Mouse (Mus musculus): Measurements from ENCODE around the gene Setd1b. TPM values are rescaled to one million over a fixed set of nuclear protein-coding genes. Genes with fewer than 3 reads are reported as not detected.
A peak's percentile ranks its signal among the peaks of the same experiment; 100 is the strongest.

Setd1b gene
- polyA plus RNA-seq, 1 experiment from 2014 or later = 14.2 TPM

DNA sequence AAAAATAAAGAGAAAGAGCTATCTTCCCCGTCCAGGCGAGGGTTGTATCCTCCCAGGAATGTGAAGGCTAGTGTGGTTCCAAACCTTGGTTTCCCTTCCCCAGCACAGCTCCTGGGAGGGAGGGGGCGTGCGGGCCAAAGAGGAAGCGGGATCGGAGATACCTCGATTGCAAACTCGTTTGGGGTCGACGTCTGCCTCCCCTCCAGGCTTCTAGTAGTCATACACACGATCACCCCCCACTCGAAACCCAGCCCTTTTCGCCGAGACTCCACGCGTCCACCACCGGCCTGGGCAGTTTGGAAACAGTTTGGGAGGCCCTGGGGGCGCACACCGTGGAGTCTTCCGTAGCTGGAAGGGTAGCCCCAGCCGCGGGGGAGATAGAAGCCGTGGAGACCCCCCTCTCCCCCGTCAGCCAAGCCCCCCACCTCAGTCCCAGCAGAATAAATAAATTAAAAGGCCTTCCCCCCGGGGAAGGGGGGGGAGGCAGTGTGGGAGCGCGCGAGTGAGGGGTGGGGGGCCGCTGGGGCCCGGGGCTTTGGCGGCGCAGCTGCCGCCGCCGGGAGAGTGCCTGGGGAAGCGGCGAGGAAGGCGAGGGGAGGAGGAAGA is 335 bp upstream of the Setd1b start:
- peak overlapping the region; percentile 100 for H3K9ac ChIP-seq (replicated peaks; ENCODE audit: low read length)
- peaks cover 18% of the 10 kb centered on the region for H3K36me3 ChIP-seq (ENCODE audit: control insufficient read depth, insufficient read depth, low read length)
- no peaks in the 10 kb centered on the region for H3K27me3 ChIP-seq (ENCODE audit: control insufficient read depth, insufficient read depth, low read length)
- peak; percentile 25 for ATAC-seq (ENCODE audit: low FRiP score, low TSS enrichment)
- peak; percentile 80 for DNase-seq
- peak overlapping the region; percentile 100 for H3K27ac ChIP-seq (replicated peaks; ENCODE audit: low read depth, low read length)
- H3K4me1 ChIP-seq (ENCODE audit: control insufficient read depth, insufficient read depth, low read length) = peaks cover 35% of the 10 kb centered on the region
- H3K4me2 ChIP-seq (ENCODE audit: low read length) = peak overlapping the region; percentile 100
- under 1% methylated on average over 35 of the region's 38 CpGs for WGBS
- no peaks in the 10 kb centered on the region for H3K9me3 ChIP-seq (ENCODE audit: control insufficient read depth, low read length)
- H3K4me3 ChIP-seq (replicated peaks; ENCODE audit: low read depth, low read length) = peak overlapping the region; percentile 91

GRCm38 (mm10) chr5:123143251-123143970 is 1.4 kb downstream of the Setd1b start:
- Histone ChIP-seq H3K4me2 (ENCODE audit: low read length) (peak overlapping the region; percentile 100), H3K9ac (replicated peaks; ENCODE audit: low read length) (peak overlapping the region; percentile 100), H3K9me3 (ENCODE audit: control insufficient read depth, low read length) (no peaks in the 10 kb centered on the region), H3K27me3 (ENCODE audit: control insufficient read depth, insufficient read depth, low read length) (no peaks in the 10 kb centered on the region), H3K36me3 (ENCODE audit: control insufficient read depth, insufficient read depth, low read length) (peaks cover 24% of the 10 kb centered on the region), H3K27ac (replicated peaks; ENCODE audit: low read depth, low read length) (peak overlapping the region; percentile 100), H3K4me1 (ENCODE audit: control insufficient read depth, insufficient read depth, low read length) (peaks cover 24% of the 10 kb centered on the region), H3K4me3 (replicated peaks; ENCODE audit: low read depth, low read length) (peak overlapping the region; percentile 91)
- no peak for ATAC-seq (ENCODE audit: low FRiP score, low TSS enrichment)
- DNase-seq = peak; percentile 76
- under 1% methylated on average over 24 of the region's 24 CpGs for WGBS

- 3% methylated on average over 17 of the region's 17 CpGs for WGBS
- Histone ChIP-seq H3K4me2 (ENCODE audit: low read length) (peak overlapping the region; percentile 100), H3K4me3 (replicated peaks; ENCODE audit: low read depth, low read length) (peak overlapping the region; percentile 91), H3K27me3 (ENCODE audit: control insufficient read depth, insufficient read depth, low read length) (no peaks in the 10 kb centered on the region), H3K9me3 (ENCODE audit: control insufficient read depth, low read length) (no peaks in the 10 kb centered on the region), H3K36me3 (ENCODE audit: control insufficient read depth, insufficient read depth, low read length) (peaks cover 31% of the 10 kb centered on the region), H3K9ac (replicated peaks; ENCODE audit: low read length) (peak overlapping the region; percentile 100), H3K27ac (replicated peaks; ENCODE audit: low read depth, low read length) (no peak overlapping the region; the same call in 1 of the 2 replicates), H3K4me1 (ENCODE audit: control insufficient read depth, insufficient read depth, low read length) (peaks cover 27% of the 10 kb centered on the region)
- DNase-seq (peak; percentile 12), ATAC-seq (ENCODE audit: low FRiP score, low TSS enrichment) (no peak)
Measured at GRCm38 (mm10) chr5:123143971-123144745, 2.2 kb downstream of the Setd1b start.

- 40% methylated on average over 20 of the region's 20 CpGs for WGBS
- Histone ChIP-seq H3K36me3 (ENCODE audit: control insufficient read depth, insufficient read depth, low read length) (peaks cover 36% of the 10 kb centered on the region), H3K4me1 (ENCODE audit: control insufficient read depth, insufficient read depth, low read length) (peaks cover 35% of the 10 kb centered on the region), H3K27me3 (ENCODE audit: control insufficient read depth, insufficient read depth, low read length) (no peaks in the 10 kb centered on the region), H3K4me2 (ENCODE audit: low read length) (peak overlapping the region; percentile 100), H3K4me3 (replicated peaks; ENCODE audit: low read depth, low read length) (peak overlapping the region; percentile 91), H3K27ac (replicated peaks; ENCODE audit: low read depth, low read length) (no peak overlapping the region; the same call in 1 of the 2 replicates), H3K9me3 (ENCODE audit: control insufficient read depth, low read length) (no peaks in the 10 kb centered on the region), H3K9ac (replicated peaks; ENCODE audit: low read length) (peak overlapping the region; percentile 100)
- DNase-seq (peak; percentile 26), ATAC-seq (ENCODE audit: low FRiP score, low TSS enrichment) (no peak)
Measured at GRCm38 (mm10) chr5:123144746-123145590, 3.0 kb downstream of the Setd1b start.

DNA sequence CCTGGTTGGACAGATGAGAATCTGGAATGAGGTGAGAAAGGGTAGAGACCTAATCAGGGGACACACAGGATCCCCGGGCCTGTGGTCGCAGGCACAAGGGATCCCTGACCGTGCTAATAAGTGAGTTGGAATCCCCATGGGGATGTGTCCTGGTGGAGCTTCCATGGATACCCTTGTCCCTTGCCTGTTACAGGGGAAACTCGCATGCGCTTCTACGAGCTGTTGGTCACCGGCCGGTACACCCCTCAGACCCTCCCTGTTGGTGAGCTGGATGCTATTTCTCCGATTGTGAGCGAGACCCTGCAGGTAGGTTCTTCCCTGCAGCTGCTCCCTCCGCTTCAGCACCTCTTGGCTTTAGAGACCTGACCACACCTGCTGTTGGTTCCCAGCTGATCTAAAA is 4.4 kb downstream of the Setd1b start:
- Histone ChIP-seq H3K36me3 (ENCODE audit: control insufficient read depth, insufficient read depth, low read length) (peaks cover 45% of the 10 kb centered on the region), H3K9ac (replicated peaks; ENCODE audit: low read length) (no peak overlapping the region), H3K27me3 (ENCODE audit: control insufficient read depth, insufficient read depth, low read length) (no peaks in the 10 kb centered on the region), H3K9me3 (ENCODE audit: control insufficient read depth, low read length) (no peaks in the 10 kb centered on the region), H3K27ac (replicated peaks; ENCODE audit: low read depth, low read length) (no peak overlapping the region), H3K4me1 (ENCODE audit: control insufficient read depth, insufficient read depth, low read length) (peaks cover 49% of the 10 kb centered on the region), H3K4me3 (replicated peaks; ENCODE audit: low read depth, low read length) (no peak overlapping the region), H3K4me2 (ENCODE audit: low read length) (0 out of 2 replicates have a peak overlapping the region, but pooled peaks have one; percentile 100)
- 84% methylated on average over 11 of the region's 11 CpGs for WGBS
- ATAC-seq (ENCODE audit: low FRiP score, low TSS enrichment) = no peak
- DNase-seq = no peak

GRCm38 (mm10) chr5:123147569-123147968 is 5.6 kb downstream of the Setd1b start:
- H3K27ac ChIP-seq (replicated peaks; ENCODE audit: low read depth, low read length) = no peak overlapping the region

GRCm38 (mm10) chr5:123148073-123148722 is 6.2 kb downstream of the Setd1b start:
- Histone ChIP-seq H3K9me3 (ENCODE audit: control insufficient read depth, low read length) (no peaks in the 10 kb centered on the region), H3K4me1 (ENCODE audit: control insufficient read depth, insufficient read depth, low read length) (peaks cover 52% of the 10 kb centered on the region), H3K27ac (replicated peaks; ENCODE audit: low read depth, low read length) (no peak overlapping the region), H3K27me3 (ENCODE audit: control insufficient read depth, insufficient read depth, low read length) (no peaks in the 10 kb centered on the region), H3K4me2 (ENCODE audit: low read length) (peak overlapping the region; percentile 60; the same call in 1 of the 2 replicates), H3K9ac (replicated peaks; ENCODE audit: low read length) (0 out of 2 replicates have a peak overlapping the region, but pooled peaks have one; percentile 14), H3K36me3 (ENCODE audit: control insufficient read depth, insufficient read depth, low read length) (peaks cover 64% of the 10 kb centered on the region), H3K4me3 (replicated peaks; ENCODE audit: low read depth, low read length) (no peak overlapping the region)
- 82% methylated on average over 25 of the region's 25 CpGs for WGBS
- DNase-seq (no peak), ATAC-seq (ENCODE audit: low FRiP score, low TSS enrichment) (no peak)

More at GRCm38 (mm10) chr5:123147569-123147968, 5.6 kb downstream of the Setd1b start:
- H3K4me1 ChIP-seq (ENCODE audit: control insufficient read depth, insufficient read depth, low read length) = peaks cover 52% of the 10 kb centered on the region
- 86% methylated on average over 17 of the region's 17 CpGs for WGBS
- H3K9me3 ChIP-seq (ENCODE audit: control insufficient read depth, low read length) = no peaks in the 10 kb centered on the region
- no peak for ATAC-seq (ENCODE audit: low FRiP score, low TSS enrichment)
- H3K36me3 ChIP-seq (ENCODE audit: control insufficient read depth, insufficient read depth, low read length) = peaks cover 57% of the 10 kb centered on the region
- no peaks in the 10 kb centered on the region for H3K27me3 ChIP-seq (ENCODE audit: control insufficient read depth, insufficient read depth, low read length)
- DNase-seq = no peak
- no peak overlapping the region for H3K4me3 ChIP-seq (replicated peaks; ENCODE audit: low read depth, low read length)
- no peak overlapping the region for H3K4me2 ChIP-seq (ENCODE audit: low read length)
- H3K9ac ChIP-seq (replicated peaks; ENCODE audit: low read length) = no peak overlapping the region

All from midbrain, embryonic 14.5 days (tissue).